Mouse (Mus musculus): Measurements from ENCODE around the gene Psmd13.

GRCm38 (mm10) chr7:140919911-140920310, 38.1 kb downstream of the Psmd13 start:
- TF ChIP-seq CTCF (IDR thresholded peaks at IDR 0.05; ENCODE audit: extremely low read depth, insufficient read depth, insufficient read length, insufficient replicate concordance) = no peak
- TF ChIP-seq POLR2A (IDR thresholded peaks at IDR 0.05; ENCODE audit: low read depth, low read length) = no peak
